Mouse (Mus musculus) heart, adult 2 months (tissue): Measurements from ENCODE around the gene Pole3.

Experiments used
- CTCF ChIP-seq: fragments of 200-600 bp; IDR thresholded peaks from 2 replicates; pipeline ENCODE4 v1.8.1; 2022; ENCODE audit warnings: antibody characterized with exemption, mild to moderate bottlenecking, moderate library complexity
- EP300 ChIP-seq: fragments of 200-500 bp; IDR thresholded peaks from 2 replicates; pipeline ENCODE4 v1.6.1; 2011; ENCODE audit warnings: low read depth, low read length, control low read depth; ENCODE audit not compliant: insufficient read depth
- POLR2A ChIP-seq: fragments of 200-500 bp; IDR thresholded peaks from 2 replicates; pipeline ENCODE4 v1.6.1; 2011; ENCODE audit warnings: mild to moderate bottlenecking, low read depth, low read length, control low read depth; ENCODE audit not compliant: insufficient read depth

- TF ChIP-seq CTCF (no peak), POLR2A (peak; percentile 44; the same call in 1 of the 2 replicates), EP300 (peak; percentile 46; the same call in 1 of the 2 replicates)
Observed at GRCm38 (mm10) chr4:62524651-62525488, at the start of gene Pole3, which contains the start of gene 4933430I17Rik.
